Mouse (Mus musculus) hindbrain, embryonic 12.5 days (tissue): ENCODE results near the gene Col5a1. TPM values are rescaled to one million over a fixed set of nuclear protein-coding genes. Genes with fewer than 3 reads are reported as not detected.

ENCODE experiments used
- ATAC-seq: fragments of 200-750 bp; cut with Nextera tagmentation; 2 replicates; pipeline ENCODE4 v1.8.0; 2017; ENCODE audit warnings: moderate TSS enrichment; ENCODE audit not compliant: low FRiP score
- H3K27ac ChIP-seq: fragments of 300-500 bp; sonication (generic); 2 replicates; pipeline ENCODE4 v1.5.1; 2016; ENCODE audit warnings: mild to moderate bottlenecking
- H3K27me3 ChIP-seq: fragments of 300-500 bp; sonication (generic); 2 replicates; pipeline ENCODE4 v1.6.1; 2016; ENCODE audit warnings: mild to moderate bottlenecking
- H3K36me3 ChIP-seq: fragments of 300-500 bp; sonication (generic); 2 replicates; pipeline ENCODE4 v1.6.1; 2016; ENCODE audit warnings: mild to moderate bottlenecking
- H3K4me1 ChIP-seq: fragments of 300-500 bp; sonication (generic); 2 replicates; pipeline ENCODE4 v1.6.1; 2016
- H3K4me2 ChIP-seq: fragments of 300-500 bp; sonication (generic); replicated peaks from 2 replicates; pipeline ENCODE4 v1.6.1; 2016; ENCODE audit warnings: mild to moderate bottlenecking
- H3K4me3 ChIP-seq: fragments of 300-500 bp; sonication (generic); 2 replicates; pipeline ENCODE4 v1.5.1; 2016; ENCODE audit warnings: mild to moderate bottlenecking
- H3K9ac ChIP-seq: fragments of 300-500 bp; sonication (generic); 2 replicates; pipeline ENCODE4 v1.6.1; 2016; ENCODE audit warnings: mild to moderate bottlenecking, moderate library complexity
- H3K9me3 ChIP-seq: fragments of 300-500 bp; sonication (generic); replicated peaks from 2 replicates; pipeline ENCODE4 v1.6.1; 2016; ENCODE audit warnings: mild to moderate bottlenecking
- WGBS: fragments of 180-500 bp; shearing (Covaris S2); methylation state at CpG from one replicate; pipeline ENCODE4 v1.1.7; 2016; 5-methylcytosine and 5-hydroxymethylcytosine counted together
- polyA plus RNA-seq: library from polyadenylated mRNA; unstranded; fragments of >200 nt; fragmentation: Nextera tagmentation; extraction: Ambion mirVana; gene quantifications from 2 replicates; pipeline ENCODE4 v1.2.1, GENCODE M21; 2016

Gene Col5a1
- polyA plus RNA-seq, result 45.9 and 55.2 TPM in 2 replicates

DNA sequence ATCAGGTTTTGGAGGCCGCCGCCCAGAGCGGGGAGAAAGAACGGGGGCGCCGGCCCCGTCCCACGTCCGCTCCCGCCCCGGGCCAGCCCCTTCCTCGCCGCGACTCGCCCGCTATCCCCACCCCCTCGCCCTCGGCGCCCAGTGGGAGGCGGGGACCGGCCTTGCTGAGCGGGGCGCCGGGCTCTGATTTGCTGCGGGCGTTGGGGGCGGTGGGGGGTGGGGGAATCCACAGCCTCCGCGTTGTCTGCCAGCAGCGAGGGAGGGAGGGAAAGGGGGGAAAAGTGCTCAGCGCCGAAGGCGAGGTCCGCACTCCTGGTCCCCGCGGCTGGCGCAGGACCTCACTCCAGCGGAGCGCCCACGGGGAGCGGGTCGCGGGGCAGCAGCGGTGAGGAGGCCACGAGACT, at the start of gene Col5a1:
Col5a1 (plus strand) TSS at position 278 of the 404 bp plus-strand sequence.
- Histone ChIP-seq H3K9ac (peak within 1 kb of the TSS; percentile 74), H3K36me3 (no peaks in the 10 kb centered on the region), H3K4me2 (peak within 1 kb of the TSS; percentile 92), H3K27me3 (peaks cover 26% of the 10 kb centered on the region), H3K9me3 (no peaks in the 10 kb centered on the region), H3K27ac (peak within 1 kb of the TSS; percentile 66), H3K4me3 (peak within 1 kb of the TSS; percentile 61), H3K4me1 (peaks cover 45% of the 10 kb centered on the region)
- peak; percentile 87 for ATAC-seq
- WGBS, result under 1% methylated on average over 38 of the region's 45 CpGs

DNA sequence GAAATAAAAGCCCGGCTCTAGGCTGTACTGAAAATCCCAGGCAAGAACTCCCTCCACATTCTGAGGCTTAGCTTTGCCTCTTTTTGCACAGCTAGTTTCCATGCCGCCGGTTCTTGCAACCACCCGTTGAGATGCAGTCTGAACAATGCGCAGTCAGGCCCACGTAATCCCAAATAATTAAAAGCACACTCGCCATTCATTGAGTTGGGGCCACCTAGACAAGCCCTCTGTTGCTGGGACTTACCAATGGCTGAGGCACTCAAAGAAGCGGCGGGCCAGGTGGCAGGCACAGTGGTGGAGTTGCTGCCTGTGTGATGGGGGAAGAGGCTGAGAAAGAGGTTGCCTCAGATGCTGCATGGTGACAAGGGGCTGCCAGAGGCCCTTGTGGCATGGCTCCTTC, 48.1 kb upstream of the Col5a1 start:
- Histone ChIP-seq H3K4me2 (no peak overlapping the region), H3K27me3 (no peaks in the 10 kb centered on the region), H3K4me3 (no peak overlapping the region), H3K9ac (no peak overlapping the region), H3K27ac (no peak overlapping the region), H3K9me3 (no peaks in the 10 kb centered on the region), H3K36me3 (no peaks in the 10 kb centered on the region), H3K4me1 (peaks cover 20% of the 10 kb centered on the region)
- 50% methylated on average over 9 of the region's 9 CpGs for WGBS
- no peak for ATAC-seq

DNA sequence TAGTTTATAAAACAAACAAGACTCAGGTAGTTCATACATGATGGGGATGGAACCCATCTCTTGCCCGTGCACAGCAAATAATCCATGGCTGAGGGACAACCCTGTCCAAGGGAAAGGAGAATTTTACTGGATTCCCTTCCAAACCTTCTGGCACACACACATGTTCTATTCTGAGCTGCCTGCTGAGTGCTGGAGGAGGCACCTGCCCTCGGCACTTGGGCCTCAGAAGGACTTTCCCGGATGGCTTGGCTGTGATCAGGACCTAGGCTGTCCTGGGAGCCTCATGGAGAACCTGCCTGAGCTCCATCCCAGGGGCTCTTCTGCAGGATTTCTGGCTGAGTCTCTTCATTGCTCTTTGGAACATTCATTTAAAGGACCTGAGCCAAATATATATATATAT, 45.3 kb upstream of the Col5a1 start:
- Histone ChIP-seq H3K9ac (no peak overlapping the region), H3K27me3 (no peaks in the 10 kb centered on the region; the same call in 1 of the 2 replicates), H3K9me3 (no peaks in the 10 kb centered on the region), H3K4me3 (no peak overlapping the region), H3K36me3 (no peaks in the 10 kb centered on the region), H3K4me1 (peaks cover 6% of the 10 kb centered on the region), H3K27ac (no peak overlapping the region), H3K4me2 (no peak overlapping the region)
- ATAC-seq, result no peak
- WGBS, result 74% methylated on average over 3 of the region's 3 CpGs

GRCm38 (mm10) chr2:27842893-27843292, 43.3 kb upstream of the Col5a1 start:
- WGBS, result 76% methylated on average over 13 of the region's 13 CpGs
- H3K4me2 ChIP-seq, result no peak overlapping the region
- no peak overlapping the region for H3K4me3 ChIP-seq
- no peaks in the 10 kb centered on the region for H3K9me3 ChIP-seq
- no peaks in the 10 kb centered on the region for H3K4me1 ChIP-seq
- ATAC-seq, result no peak
- no peak overlapping the region for H3K9ac ChIP-seq
- no peaks in the 10 kb centered on the region for H3K36me3 ChIP-seq
- H3K27ac ChIP-seq, result no peak overlapping the region
- H3K27me3 ChIP-seq, result no peaks in the 10 kb centered on the region; the same call in 1 of the 2 replicates

DNA sequence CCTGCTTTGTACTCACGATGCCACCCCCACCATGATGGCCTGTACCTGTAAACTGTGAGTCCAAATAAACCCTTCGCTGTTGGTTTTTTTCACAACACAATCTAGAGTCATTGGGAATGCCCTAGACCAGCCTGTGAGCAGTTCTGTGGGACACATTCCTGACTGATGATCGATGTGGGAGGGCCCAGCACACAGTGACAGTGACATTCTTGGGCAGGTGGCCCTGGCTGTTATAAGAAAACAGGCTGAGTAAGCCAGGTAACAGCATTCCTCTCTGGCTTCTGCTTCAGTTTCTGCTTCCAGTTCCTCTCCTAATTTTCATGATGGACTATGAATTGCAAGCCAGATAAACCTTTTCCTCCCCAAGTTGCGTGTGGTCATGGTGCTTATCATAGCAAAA, 41.3 kb upstream of the Col5a1 start:
- Histone ChIP-seq H3K4me3 (no peak overlapping the region), H3K27ac (no peak overlapping the region), H3K4me2 (no peak overlapping the region), H3K9me3 (no peaks in the 10 kb centered on the region), H3K27me3 (no peaks in the 10 kb centered on the region; the same call in 1 of the 2 replicates), H3K36me3 (no peaks in the 10 kb centered on the region), H3K4me1 (0 out of 2 replicates have a peak, but pooled peaks cover 3% of the 10 kb centered on the region), H3K9ac (no peak overlapping the region)
- 90% methylated on average over 4 of the region's 4 CpGs for WGBS
- no peak for ATAC-seq

- H3K4me1 ChIP-seq, result 0 out of 2 replicates have a peak, but pooled peaks cover 3% of the 10 kb centered on the region
- 64% methylated on average over 5 of the region's 5 CpGs for WGBS
- no peak overlapping the region for H3K27ac ChIP-seq
- no peaks in the 10 kb centered on the region for H3K36me3 ChIP-seq
- no peak overlapping the region for H3K9ac ChIP-seq
- H3K27me3 ChIP-seq, result no peaks in the 10 kb centered on the region; the same call in 1 of the 2 replicates
- no peak for ATAC-seq
- H3K4me2 ChIP-seq, result no peak overlapping the region
- no peaks in the 10 kb centered on the region for H3K9me3 ChIP-seq
- H3K4me3 ChIP-seq, result no peak overlapping the region
These were observed 39.2 kb upstream of the Col5a1 start for GRCm38 (mm10) chr2:27847001-27847400.

- 56% methylated on average over 7 of the region's 7 CpGs for WGBS
These were observed 38.3 kb upstream of the Col5a1 start for GRCm38 (mm10) chr2:27847851-27848435.

DNA sequence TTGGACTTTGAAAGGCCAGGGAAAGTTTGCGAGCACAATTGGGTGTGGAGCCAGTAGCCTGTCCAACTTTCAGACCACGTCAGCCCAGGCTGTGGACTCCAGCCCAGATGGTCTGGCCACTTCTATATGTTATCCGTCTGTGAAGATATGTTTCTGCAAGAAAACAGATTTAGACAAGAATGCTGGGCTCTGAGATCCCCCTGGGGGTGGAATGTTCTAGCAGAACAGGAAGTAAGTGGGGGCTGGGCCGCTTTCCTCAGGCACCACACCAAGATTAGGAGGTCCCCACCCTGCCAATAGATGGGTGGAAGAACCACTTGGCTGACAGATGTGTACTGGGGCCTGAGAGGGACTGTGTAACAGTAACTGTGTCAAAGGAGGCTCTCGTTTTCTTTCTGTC, 37.8 kb upstream of the Col5a1 start:
- H3K9ac ChIP-seq, result no peak overlapping the region
- H3K36me3 ChIP-seq, result no peaks in the 10 kb centered on the region
- ATAC-seq, result no peak
- no peak overlapping the region for H3K27ac ChIP-seq
- H3K4me1 ChIP-seq, result 0 out of 2 replicates have a peak, but pooled peaks cover 3% of the 10 kb centered on the region
- H3K9me3 ChIP-seq, result no peaks in the 10 kb centered on the region
- H3K4me2 ChIP-seq, result no peak overlapping the region
- no peak overlapping the region for H3K4me3 ChIP-seq
- WGBS, result 70% methylated on average over 5 of the region's 5 CpGs
- no peaks in the 10 kb centered on the region; the same call in 1 of the 2 replicates for H3K27me3 ChIP-seq

More at GRCm38 (mm10) chr2:27847851-27848435, 38.3 kb upstream of the Col5a1 start:
- Histone ChIP-seq H3K4me1 (0 out of 2 replicates have a peak, but pooled peaks cover 3% of the 10 kb centered on the region), H3K27ac (no peak overlapping the region), H3K9me3 (no peaks in the 10 kb centered on the region), H3K27me3 (no peaks in the 10 kb centered on the region; the same call in 1 of the 2 replicates), H3K9ac (no peak overlapping the region), H3K4me2 (no peak overlapping the region), H3K36me3 (no peaks in the 10 kb centered on the region), H3K4me3 (no peak overlapping the region)
- ATAC-seq, result no peak

DNA sequence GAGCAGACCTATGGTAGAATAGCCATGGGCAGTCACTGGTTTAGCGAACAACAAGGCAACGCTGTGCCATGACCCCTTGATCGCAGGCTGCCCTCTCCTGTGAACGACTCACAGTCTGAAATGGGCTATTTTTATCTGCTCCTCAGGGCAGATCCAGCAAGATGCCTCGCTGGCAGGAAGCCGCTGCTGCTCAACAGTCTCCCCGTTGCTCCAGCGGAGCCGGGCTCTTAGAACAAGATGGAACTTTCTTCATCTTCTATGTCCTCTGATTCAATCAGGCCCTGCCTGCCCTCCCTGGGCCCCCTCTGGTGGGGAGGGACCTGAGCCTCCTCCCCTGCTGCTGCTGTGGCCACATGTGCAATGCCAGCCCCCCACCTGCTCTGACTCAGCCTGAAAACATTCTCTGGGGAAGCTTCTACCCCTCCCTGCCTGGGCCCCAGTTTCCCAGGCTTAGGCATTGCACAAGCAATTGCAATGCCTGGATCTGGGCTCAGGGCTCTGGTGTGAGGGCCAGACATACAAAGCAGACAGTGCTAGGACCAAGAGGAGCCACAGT, 27.8 kb upstream of the Col5a1 start:
- no peaks in the 10 kb centered on the region for H3K27me3 ChIP-seq
- no peaks in the 10 kb centered on the region for H3K9me3 ChIP-seq
- H3K4me3 ChIP-seq, result no peak overlapping the region
- peaks cover 10% of the 10 kb centered on the region for H3K4me1 ChIP-seq
- no peak overlapping the region for H3K4me2 ChIP-seq
- no peak overlapping the region; the same call in 1 of the 2 replicates for H3K27ac ChIP-seq
- no peak for ATAC-seq
- no peaks in the 10 kb centered on the region for H3K36me3 ChIP-seq
- 40% methylated on average over 9 of the region's 9 CpGs for WGBS
- no peak overlapping the region for H3K9ac ChIP-seq

GRCm38 (mm10) chr2:27861576-27862238, 24.5 kb upstream of the Col5a1 start:
- no peak overlapping the region for H3K4me3 ChIP-seq
- H3K9me3 ChIP-seq, result no peaks in the 10 kb centered on the region
- H3K27me3 ChIP-seq, result no peaks in the 10 kb centered on the region
- no peak overlapping the region for H3K4me2 ChIP-seq
- no peaks in the 10 kb centered on the region for H3K36me3 ChIP-seq
- H3K9ac ChIP-seq, result no peak overlapping the region
- H3K4me1 ChIP-seq, result peaks cover 13% of the 10 kb centered on the region
- no peak for ATAC-seq
- H3K27ac ChIP-seq, result no peak overlapping the region
- 89% methylated on average over 9 of the region's 9 CpGs for WGBS

DNA sequence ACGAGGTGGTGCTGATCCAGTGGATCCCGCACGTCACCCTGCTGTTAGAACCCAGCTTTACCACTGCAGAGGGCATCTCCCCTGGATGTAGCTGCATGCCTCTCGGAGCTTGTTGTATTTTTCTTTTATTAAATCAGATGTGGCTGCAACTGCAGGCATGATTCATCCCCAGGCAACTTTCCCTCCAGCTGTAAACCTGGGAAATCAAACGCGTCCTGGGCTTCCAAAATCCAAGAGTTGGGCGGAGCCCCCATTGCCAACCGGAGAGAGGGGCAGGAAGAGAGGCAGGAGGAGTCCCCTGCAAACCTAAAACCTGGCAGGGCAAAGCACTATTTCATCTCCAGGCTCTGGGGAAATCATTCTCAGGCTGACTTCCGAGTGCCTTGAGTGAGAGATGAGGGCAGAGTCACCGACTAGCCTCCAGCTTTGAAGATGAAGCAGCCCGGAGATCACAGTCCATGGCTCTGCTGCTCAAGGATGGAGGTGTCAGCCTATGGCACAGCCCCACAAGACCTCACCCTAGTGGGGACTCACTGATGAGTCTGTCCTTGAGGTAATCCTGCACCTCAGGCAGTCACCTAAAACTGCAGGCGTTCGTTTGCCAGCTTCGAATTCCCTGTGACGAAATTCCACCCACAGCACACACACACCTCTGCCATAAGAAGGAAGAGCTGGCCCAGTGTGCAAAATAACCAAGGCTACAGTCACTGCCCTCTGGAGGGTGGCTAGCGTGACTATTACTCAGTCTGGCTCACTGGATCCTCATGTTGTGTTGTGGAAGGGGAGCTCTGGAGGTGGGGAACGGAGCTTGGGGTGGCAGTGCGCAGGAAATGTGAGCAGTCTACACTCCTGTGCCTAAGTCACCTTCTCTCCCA, 21.5 kb upstream of the Col5a1 start:
- Histone ChIP-seq H3K36me3 (no peaks in the 10 kb centered on the region), H3K4me2 (no peak overlapping the region), H3K4me1 (0 out of 2 replicates have a peak, but pooled peaks cover 4% of the 10 kb centered on the region), H3K9ac (no peak overlapping the region), H3K27ac (no peak overlapping the region), H3K9me3 (no peaks in the 10 kb centered on the region), H3K27me3 (no peaks in the 10 kb centered on the region), H3K4me3 (no peak overlapping the region)
- 76% methylated on average over 18 of the region's 18 CpGs for WGBS
- no peak for ATAC-seq

- H3K4me1 ChIP-seq, result no peaks in the 10 kb centered on the region
- H3K27ac ChIP-seq, result no peak overlapping the region
- H3K4me3 ChIP-seq, result no peak overlapping the region
- no peaks in the 10 kb centered on the region for H3K27me3 ChIP-seq
- 86% methylated on average over 1 of the region's 1 CpGs for WGBS
- no peaks in the 10 kb centered on the region for H3K36me3 ChIP-seq
- H3K9ac ChIP-seq, result no peak overlapping the region
- H3K4me2 ChIP-seq, result no peak overlapping the region
- no peaks in the 10 kb centered on the region for H3K9me3 ChIP-seq
- ATAC-seq, result no peak
These were observed 15.6 kb upstream of the Col5a1 start for GRCm38 (mm10) chr2:27870586-27870985.
